Mouse (Mus musculus): ENCODE data around the gene Gbf1. TPM values are rescaled to one million over a fixed set of nuclear protein-coding genes. Genes with fewer than 3 reads are reported as not detected.

Gene Gbf1
- polyA plus RNA-seq, 1 experiment from 2014 or later = 47.2 TPM

- H3K9ac ChIP-seq (ENCODE audit: low read length) = no peak overlapping the region
- 84% methylated on average over 7 of the region's 7 CpGs for WGBS
- no peak overlapping the region for H3K4me3 ChIP-seq (ENCODE audit: low read length)
- no peak for ATAC-seq (ENCODE audit: low read depth)
- H3K9me3 ChIP-seq (ENCODE audit: control insufficient read depth, low read length) = no peaks in the 10 kb centered on the region
- no peak overlapping the region for H3K4me2 ChIP-seq (ENCODE audit: low read depth, low read length)
- no peak overlapping the region for H3K27ac ChIP-seq (ENCODE audit: low read length)
- H3K36me3 ChIP-seq (ENCODE audit: control insufficient read depth, insufficient read depth, low read length) = peaks cover 45% of the 10 kb centered on the region
- no peaks in the 10 kb centered on the region for H3K27me3 ChIP-seq (ENCODE audit: control insufficient read depth, insufficient read depth, low read depth, low read length)
- H3K4me1 ChIP-seq (replicated peaks; ENCODE audit: control insufficient read depth, insufficient read depth, low read length) = no peaks in the 10 kb centered on the region
Measured at GRCm38 (mm10) chr19:46264762-46265161, 112.5 kb downstream of the Gbf1 start.

GRCm38 (mm10) chr19:46275307-46275706, 123.0 kb downstream of the Gbf1 start:
- no peak overlapping the region for H3K4me3 ChIP-seq (ENCODE audit: low read length)
- H3K4me1 ChIP-seq (replicated peaks; ENCODE audit: control insufficient read depth, insufficient read depth, low read length) = no peaks in the 10 kb centered on the region
- no peak overlapping the region for H3K4me2 ChIP-seq (ENCODE audit: low read depth, low read length)
- no peak for ATAC-seq (ENCODE audit: low read depth)
- no peak overlapping the region for H3K27ac ChIP-seq (ENCODE audit: low read length)
- peaks cover 2% of the 10 kb centered on the region; the same call in 1 of the 2 replicates for H3K9me3 ChIP-seq (ENCODE audit: control insufficient read depth, low read length)
- no peaks in the 10 kb centered on the region for H3K27me3 ChIP-seq (ENCODE audit: control insufficient read depth, insufficient read depth, low read depth, low read length)
- peaks cover 42% of the 10 kb centered on the region for H3K36me3 ChIP-seq (ENCODE audit: control insufficient read depth, insufficient read depth, low read length)
- no peak overlapping the region for H3K9ac ChIP-seq (ENCODE audit: low read length)

- Histone ChIP-seq H3K27ac (ENCODE audit: low read length) (no peak overlapping the region), H3K4me2 (ENCODE audit: low read depth, low read length) (no peak overlapping the region), H3K4me1 (replicated peaks; ENCODE audit: control insufficient read depth, insufficient read depth, low read length) (no peaks in the 10 kb centered on the region), H3K27me3 (ENCODE audit: control insufficient read depth, insufficient read depth, low read depth, low read length) (no peaks in the 10 kb centered on the region), H3K9me3 (ENCODE audit: control insufficient read depth, low read length) (no peaks in the 10 kb centered on the region), H3K36me3 (ENCODE audit: control insufficient read depth, insufficient read depth, low read length) (peaks cover 60% of the 10 kb centered on the region), H3K4me3 (ENCODE audit: low read length) (no peak overlapping the region), H3K9ac (ENCODE audit: low read length) (no peak overlapping the region)
- 91% methylated on average over 11 of the region's 11 CpGs for WGBS
- ATAC-seq (ENCODE audit: low read depth) = no peak
Measured at GRCm38 (mm10) chr19:46282081-46282849, 130.0 kb downstream of the Gbf1 start.

- Histone ChIP-seq H3K4me2 (ENCODE audit: low read depth, low read length) (no peak overlapping the region), H3K9ac (ENCODE audit: low read length) (no peak overlapping the region), H3K36me3 (ENCODE audit: control insufficient read depth, insufficient read depth, low read length) (peaks cover 54% of the 10 kb centered on the region), H3K27ac (ENCODE audit: low read length) (no peak overlapping the region), H3K9me3 (ENCODE audit: control insufficient read depth, low read length) (no peaks in the 10 kb centered on the region), H3K4me3 (ENCODE audit: low read length) (no peak overlapping the region), H3K4me1 (replicated peaks; ENCODE audit: control insufficient read depth, insufficient read depth, low read length) (no peaks in the 10 kb centered on the region), H3K27me3 (ENCODE audit: control insufficient read depth, insufficient read depth, low read depth, low read length) (no peaks in the 10 kb centered on the region)
- no peak for ATAC-seq (ENCODE audit: low read depth)
- WGBS = 94% methylated on average over 4 of the region's 4 CpGs
Measured at GRCm38 (mm10) chr19:46284686-46285085, 132.4 kb downstream of the Gbf1 start.

- Histone ChIP-seq H3K4me3 (ENCODE audit: low read length) (no peak overlapping the region), H3K36me3 (ENCODE audit: control insufficient read depth, insufficient read depth, low read length) (peaks cover 47% of the 10 kb centered on the region), H3K27ac (ENCODE audit: low read length) (no peak overlapping the region)
Measured at GRCm38 (mm10) chr19:46285631-46286030, 133.3 kb downstream of the Gbf1 start.

GRCm38 (mm10) chr19:46286047-46286446, 133.7 kb downstream of the Gbf1 start:
- WGBS = 91% methylated on average over 6 of the region's 6 CpGs
- Histone ChIP-seq H3K4me3 (ENCODE audit: low read length) (no peak overlapping the region), H3K4me2 (ENCODE audit: low read depth, low read length) (no peak overlapping the region), H3K9me3 (ENCODE audit: control insufficient read depth, low read length) (no peaks in the 10 kb centered on the region), H3K36me3 (ENCODE audit: control insufficient read depth, insufficient read depth, low read length) (peaks cover 45% of the 10 kb centered on the region), H3K9ac (ENCODE audit: low read length) (no peak overlapping the region), H3K27me3 (ENCODE audit: control insufficient read depth, insufficient read depth, low read depth, low read length) (no peaks in the 10 kb centered on the region), H3K4me1 (replicated peaks; ENCODE audit: control insufficient read depth, insufficient read depth, low read length) (no peaks in the 10 kb centered on the region), H3K27ac (ENCODE audit: low read length) (no peak overlapping the region)
- no peak for ATAC-seq (ENCODE audit: low read depth)

More at GRCm38 (mm10) chr19:46285631-46286030, 133.3 kb downstream of the Gbf1 start:
- Histone ChIP-seq H3K9ac (ENCODE audit: low read length) (no peak overlapping the region), H3K9me3 (ENCODE audit: control insufficient read depth, low read length) (no peaks in the 10 kb centered on the region), H3K27me3 (ENCODE audit: control insufficient read depth, insufficient read depth, low read depth, low read length) (no peaks in the 10 kb centered on the region), H3K4me1 (replicated peaks; ENCODE audit: control insufficient read depth, insufficient read depth, low read length) (no peaks in the 10 kb centered on the region), H3K4me2 (ENCODE audit: low read depth, low read length) (no peak overlapping the region)
- WGBS = 81% methylated on average over 7 of the region's 7 CpGs
- no peak for ATAC-seq (ENCODE audit: low read depth)

GRCm38 (mm10) chr19:46286926-46287325, 134.6 kb downstream of the Gbf1 start:
- Histone ChIP-seq H3K4me1 (replicated peaks; ENCODE audit: control insufficient read depth, insufficient read depth, low read length) (no peaks in the 10 kb centered on the region), H3K27ac (ENCODE audit: low read length) (no peak overlapping the region), H3K4me2 (ENCODE audit: low read depth, low read length) (no peak overlapping the region), H3K36me3 (ENCODE audit: control insufficient read depth, insufficient read depth, low read length) (peaks cover 40% of the 10 kb centered on the region), H3K9ac (ENCODE audit: low read length) (no peak overlapping the region), H3K9me3 (ENCODE audit: control insufficient read depth, low read length) (no peaks in the 10 kb centered on the region), H3K4me3 (ENCODE audit: low read length) (no peak overlapping the region), H3K27me3 (ENCODE audit: control insufficient read depth, insufficient read depth, low read depth, low read length) (no peaks in the 10 kb centered on the region)
- WGBS = 84% methylated on average over 3 of the region's 3 CpGs
- no peak for ATAC-seq (ENCODE audit: low read depth)

- H3K36me3 ChIP-seq (ENCODE audit: control insufficient read depth, insufficient read depth, low read length) = peaks cover 33% of the 10 kb centered on the region
- no peak overlapping the region for H3K4me3 ChIP-seq (ENCODE audit: low read length)
- no peaks in the 10 kb centered on the region for H3K27me3 ChIP-seq (ENCODE audit: control insufficient read depth, insufficient read depth, low read depth, low read length)
- H3K9me3 ChIP-seq (ENCODE audit: control insufficient read depth, low read length) = no peaks in the 10 kb centered on the region
- ATAC-seq (ENCODE audit: low read depth) = no peak
- 89% methylated on average over 3 of the region's 3 CpGs for WGBS
- H3K4me1 ChIP-seq (replicated peaks; ENCODE audit: control insufficient read depth, insufficient read depth, low read length) = no peaks in the 10 kb centered on the region
- no peak overlapping the region for H3K4me2 ChIP-seq (ENCODE audit: low read depth, low read length)
- no peak overlapping the region for H3K27ac ChIP-seq (ENCODE audit: low read length)
- no peak overlapping the region for H3K9ac ChIP-seq (ENCODE audit: low read length)
Measured at GRCm38 (mm10) chr19:46287566-46287965, 135.3 kb downstream of the Gbf1 start.

- Histone ChIP-seq H3K27me3 (ENCODE audit: control insufficient read depth, insufficient read depth, low read depth, low read length) (peaks cover 2% of the 10 kb centered on the region; the same call in 1 of the 2 replicates), H3K9ac (ENCODE audit: low read length) (no peak overlapping the region), H3K9me3 (ENCODE audit: control insufficient read depth, low read length) (no peaks in the 10 kb centered on the region), H3K36me3 (ENCODE audit: control insufficient read depth, insufficient read depth, low read length) (peaks cover 9% of the 10 kb centered on the region), H3K4me1 (replicated peaks; ENCODE audit: control insufficient read depth, insufficient read depth, low read length) (no peaks in the 10 kb centered on the region), H3K4me2 (ENCODE audit: low read depth, low read length) (no peak overlapping the region), H3K4me3 (ENCODE audit: low read length) (no peak overlapping the region), H3K27ac (ENCODE audit: low read length) (no peak overlapping the region)
- no peak for ATAC-seq (ENCODE audit: low read depth)
- WGBS = 61% methylated on average over 12 of the region's 12 CpGs
Measured at GRCm38 (mm10) chr19:46290535-46291105, 138.3 kb downstream of the Gbf1 start.

All from lung, embryonic 16.5 days (tissue).